Mouse (Mus musculus) thymus, postnatal 14 days (tissue): ENCODE data around the gene Vdr.

Source experiments
- DNase-seq: peaks from one replicate; pipeline ENCODE4 v3.0.0; 2021

Gene Vdr

DNA sequence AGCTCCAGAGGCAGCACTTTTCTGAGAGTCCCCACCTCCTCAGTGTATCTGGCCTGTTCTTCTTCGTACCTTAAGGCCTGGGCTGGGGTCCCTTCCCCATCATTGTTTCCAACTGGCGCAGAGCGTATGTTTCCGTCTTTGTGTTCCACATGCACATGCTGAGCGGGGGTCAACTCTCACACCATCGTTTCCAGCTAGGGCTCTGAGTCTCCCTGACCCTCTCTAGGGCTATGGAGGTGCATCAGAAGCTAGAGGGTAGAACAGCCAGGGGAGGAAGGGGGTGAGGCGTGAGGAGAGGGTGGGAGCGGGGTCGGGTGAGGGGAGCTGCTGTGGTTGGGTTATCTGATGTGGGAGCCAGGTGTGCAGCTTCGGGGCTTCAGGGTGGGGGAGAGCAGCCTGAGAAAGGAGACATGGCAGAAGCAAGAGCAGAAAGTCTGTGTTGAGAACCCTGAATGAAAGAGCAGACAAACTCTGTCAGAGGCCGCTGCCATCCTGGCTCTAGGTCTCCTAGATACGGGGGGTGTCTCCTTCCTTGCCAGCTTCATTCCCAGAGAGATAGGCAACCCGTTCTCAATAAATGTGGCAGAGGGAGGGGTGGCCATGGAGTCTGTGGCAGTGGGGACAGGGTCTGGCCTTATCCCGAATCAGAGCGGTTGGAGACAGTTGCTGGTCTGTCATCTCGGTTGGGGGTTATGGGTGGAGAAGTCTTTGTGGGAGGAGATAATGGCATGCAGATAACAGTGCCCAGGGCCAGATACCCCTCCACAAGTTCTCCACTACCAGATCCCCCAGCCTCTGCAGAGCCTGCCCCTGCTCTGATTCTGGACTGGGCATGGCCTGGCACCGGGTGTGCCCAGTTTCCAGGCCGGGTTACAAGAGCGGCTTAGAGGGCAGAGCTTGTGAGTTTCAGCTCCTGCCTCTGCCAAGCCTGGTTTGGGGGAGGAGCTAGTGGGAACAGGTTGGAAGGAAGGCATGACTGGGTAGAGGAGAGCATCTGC is 66.1 kb downstream of the Vdr start, which contains the start of gene Hdac7:
TSS of gene Hdac7 (minus strand) at position 466 of the 998 bp plus-strand sequence.
- DNase-seq: peak; percentile 93

DNA sequence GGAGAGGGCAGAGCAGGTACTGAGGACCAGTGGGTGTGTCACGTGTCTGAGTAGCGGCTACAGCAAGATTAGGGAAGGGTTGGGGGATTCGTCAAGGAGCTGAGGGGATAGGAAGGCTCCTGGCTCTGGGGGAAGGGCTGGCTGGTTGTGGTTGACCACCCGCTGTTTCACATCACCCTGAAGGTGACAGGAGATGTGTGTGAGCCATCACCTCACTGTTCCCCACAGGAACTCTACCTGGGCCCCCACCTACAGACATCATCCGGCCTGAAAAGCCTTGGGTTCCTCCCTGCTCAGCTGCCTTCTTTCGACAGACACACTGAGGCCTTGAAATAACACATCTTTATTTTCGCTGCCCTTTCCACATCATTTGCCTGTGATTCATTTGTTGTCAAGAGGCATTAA is 67.2 kb downstream of the Vdr start:
- DNase-seq: peak; percentile 73

DNA sequence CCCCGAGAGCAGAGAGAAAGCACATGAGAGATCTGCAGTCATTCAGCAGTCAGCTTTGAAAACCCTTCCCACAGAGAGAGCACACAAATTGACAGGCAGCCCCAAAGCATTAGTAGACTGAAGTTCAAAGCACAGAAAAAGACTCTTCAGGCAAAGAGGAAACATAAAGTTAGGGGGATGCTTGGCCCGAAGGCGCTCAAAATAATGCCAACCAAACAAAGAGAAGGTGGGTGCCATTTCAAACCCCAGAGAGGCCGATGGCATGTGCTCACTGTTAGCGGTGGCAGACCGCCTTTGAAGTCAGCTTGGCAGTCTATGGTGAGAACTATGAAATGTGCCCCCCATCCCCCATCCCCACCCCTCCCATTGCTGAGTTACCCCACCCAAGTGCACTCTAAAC is 68.4 kb downstream of the Vdr start:
- peak; percentile 79 for DNase-seq

DNA sequence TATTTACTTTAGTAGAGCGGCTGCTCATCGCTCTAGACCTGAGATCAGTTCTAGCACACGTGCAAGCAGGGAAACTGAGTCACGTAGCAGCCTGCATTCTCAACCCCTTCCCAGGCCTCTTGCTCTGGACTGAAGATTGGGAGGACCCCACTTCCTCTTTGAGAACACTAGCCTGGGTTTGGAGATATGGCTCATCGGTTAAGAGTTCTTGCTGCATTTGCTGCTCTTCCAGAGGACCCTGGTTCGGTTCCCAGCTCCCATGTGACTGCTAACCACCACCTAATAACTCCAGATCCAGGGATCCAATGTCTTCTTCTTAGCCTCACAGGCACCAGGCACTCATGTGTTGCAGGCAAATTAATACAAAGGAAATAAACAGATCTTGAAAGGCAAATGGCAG is 69.0 kb downstream of the Vdr start:
- no peak for DNase-seq

DNA sequence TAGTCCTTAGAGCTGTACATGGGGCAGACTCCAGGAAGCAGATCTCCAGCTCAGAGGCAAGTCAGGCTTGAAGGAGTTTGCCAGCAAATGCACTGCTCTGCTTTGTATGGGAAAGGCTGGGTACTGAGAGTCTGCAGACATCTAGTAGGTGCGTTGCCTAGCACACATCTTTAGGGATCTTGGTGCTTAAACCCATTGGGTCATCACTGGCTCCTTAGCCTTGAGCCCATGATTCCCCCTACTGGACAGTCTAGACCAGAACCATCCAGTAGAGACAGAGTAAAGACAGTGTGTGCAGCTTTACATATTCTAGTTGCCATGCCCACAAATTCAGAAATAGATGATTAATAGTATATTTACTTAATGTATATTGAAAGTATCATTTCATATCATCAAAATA is 69.6 kb downstream of the Vdr start:
- DNase-seq: no peak

DNA sequence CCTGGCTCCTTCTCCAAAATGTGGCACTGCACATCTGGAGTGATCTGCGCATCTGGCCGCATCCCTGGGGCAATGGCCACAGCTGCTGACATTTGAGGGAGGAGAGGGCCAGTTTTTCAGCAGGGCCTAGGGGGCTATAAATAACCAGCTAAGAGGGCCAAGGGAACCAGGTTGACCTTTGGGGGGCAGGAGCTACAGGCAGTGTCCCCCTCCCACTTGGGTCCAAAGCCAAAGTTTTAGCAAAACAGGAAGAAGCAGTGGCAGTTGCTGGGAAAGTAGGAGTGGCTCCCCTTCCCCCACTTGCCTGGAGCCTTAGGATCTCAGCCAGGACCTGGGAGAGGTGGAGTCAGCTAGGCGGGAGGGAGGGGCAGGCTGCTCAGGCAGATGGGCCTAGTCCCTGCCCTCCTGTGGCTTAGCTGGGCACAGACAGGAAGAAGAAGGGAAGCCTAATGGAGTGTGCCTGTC is 70.4 kb downstream of the Vdr start:
- DNase-seq: no peak

DNA sequence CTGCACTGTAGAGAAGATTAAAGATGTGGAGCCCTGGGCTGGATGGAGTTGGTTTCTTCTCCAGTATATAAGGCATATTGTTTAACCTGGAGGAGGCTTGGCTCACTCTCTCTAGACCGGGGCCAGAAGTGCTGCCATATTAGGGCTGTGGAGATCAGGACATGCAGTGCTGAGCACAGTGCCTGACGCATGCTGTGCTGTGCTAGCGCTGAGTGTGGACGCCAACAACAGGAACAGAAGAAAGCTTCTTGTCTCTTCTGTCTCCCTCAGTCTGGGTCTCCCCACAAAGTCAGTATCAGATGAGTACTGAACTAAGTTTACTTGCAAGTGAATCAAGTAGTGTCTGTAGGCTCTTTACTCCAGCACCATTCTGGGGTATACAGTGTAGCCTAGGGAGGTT is 71.0 kb downstream of the Vdr start:
- DNase-seq: peak; percentile 47

- no peak for DNase-seq
Measured at GRCm38 (mm10) chr15:97839012-97839411, 71.4 kb downstream of the Vdr start.

DNA sequence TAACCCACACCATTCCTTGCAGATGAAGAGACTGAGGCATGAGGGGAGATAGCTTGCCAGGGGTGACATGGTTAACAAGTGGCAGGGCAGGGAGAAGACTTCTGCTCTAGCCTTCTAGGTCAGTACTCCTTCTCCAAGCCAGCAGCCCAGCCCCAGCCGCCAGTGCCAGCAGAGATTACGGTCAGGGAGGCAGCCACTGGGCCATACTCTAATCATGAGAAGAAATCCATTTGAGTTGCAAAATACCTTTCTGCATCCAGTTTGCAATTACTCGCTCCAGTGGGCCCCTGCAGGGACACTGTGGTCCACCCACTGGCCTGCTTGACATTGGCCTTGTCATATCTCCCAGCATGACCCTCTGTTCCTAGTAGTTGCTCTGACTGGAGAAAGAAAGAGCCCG is 72.0 kb downstream of the Vdr start:
- no peak for DNase-seq

DNA sequence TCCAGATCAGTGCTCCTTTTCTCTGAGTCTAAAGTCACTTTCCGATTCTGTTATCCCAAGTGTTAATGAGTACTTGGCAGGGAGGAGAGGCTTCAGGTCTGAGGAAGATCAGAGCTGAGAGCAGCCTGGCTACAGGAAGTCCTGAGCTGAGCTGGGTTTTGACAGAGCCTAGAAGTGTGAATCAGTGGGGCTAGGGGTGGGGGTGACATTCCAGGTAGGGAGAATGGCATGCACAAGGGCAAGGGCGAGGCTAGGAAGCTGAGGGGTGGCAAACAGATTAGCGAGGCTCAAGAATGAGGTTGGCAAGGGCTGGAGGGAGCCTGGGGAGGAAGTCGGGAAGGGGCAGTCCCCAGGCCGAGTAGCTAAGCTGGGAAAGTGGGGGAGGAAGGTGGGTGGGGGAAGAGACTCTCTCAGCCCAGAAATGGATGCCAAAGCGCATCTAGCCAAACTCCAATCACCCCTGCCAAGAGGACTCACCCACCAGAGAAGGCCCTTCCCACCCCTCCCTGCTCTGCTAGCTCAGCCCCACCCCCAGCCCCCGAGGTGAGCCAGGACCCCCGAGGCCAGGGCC is 72.9 kb downstream of the Vdr start:
- peak; percentile 63 for DNase-seq

DNA sequence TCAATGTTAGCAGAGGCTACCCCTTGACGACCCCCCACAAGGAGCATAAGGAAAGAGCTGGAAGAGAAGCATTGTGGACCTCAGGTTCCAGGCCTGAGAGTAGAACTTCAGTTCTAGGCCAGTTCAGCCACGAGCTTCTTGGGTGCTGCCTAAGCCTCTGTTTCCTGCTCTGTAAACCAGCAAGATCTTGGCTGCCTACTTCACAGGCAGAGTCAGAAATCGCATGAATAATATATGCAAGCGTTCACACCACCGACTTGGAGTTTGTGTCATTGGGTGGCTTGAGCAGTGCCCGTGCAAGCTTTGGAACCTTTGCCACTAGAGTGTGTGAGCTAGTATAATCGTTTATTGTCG is 73.6 kb downstream of the Vdr start:
- DNase-seq: no peak

DNA sequence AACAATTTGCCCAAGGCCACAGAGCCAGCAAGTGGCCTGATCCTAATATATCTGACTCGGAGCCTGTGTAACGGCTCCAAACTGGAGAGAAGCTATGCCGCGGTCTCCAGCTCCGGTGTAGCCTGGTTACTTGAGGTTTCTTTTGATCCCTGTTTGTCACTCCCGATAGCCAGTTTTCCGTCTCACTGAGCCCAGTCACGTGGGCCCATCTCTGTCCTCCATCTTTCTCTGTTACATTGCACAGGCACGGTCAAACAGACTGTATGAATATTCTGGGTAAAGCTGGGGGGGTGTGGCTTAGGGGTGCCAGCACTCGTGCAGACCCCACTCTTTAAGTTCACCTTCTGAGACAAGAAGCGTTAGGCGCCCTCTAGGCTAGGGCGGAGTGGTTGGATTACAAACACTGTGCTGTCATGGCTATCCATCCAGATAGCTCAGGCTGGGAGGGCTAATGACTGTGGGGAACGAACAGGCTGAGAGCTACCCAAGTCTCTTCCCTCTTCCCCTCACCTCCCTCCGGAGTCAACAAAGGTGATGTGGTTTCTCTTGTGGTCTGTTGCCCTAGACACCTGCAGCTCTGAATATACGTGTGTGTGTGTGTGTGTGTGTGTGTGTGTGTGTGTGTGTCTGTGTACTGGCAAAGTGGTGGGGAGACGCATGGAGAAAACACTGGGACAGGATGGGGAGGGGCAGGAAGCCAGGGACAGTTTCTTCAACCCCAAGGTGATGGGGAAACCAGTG is 74.1 kb downstream of the Vdr start:
- peak; percentile 87 for DNase-seq

- no peak for DNase-seq
Measured at GRCm38 (mm10) chr15:97832764-97833479, 77.5 kb downstream of the Vdr start.

- peak; percentile 55 for DNase-seq
Measured at GRCm38 (mm10) chr15:97831987-97832640, 78.3 kb downstream of the Vdr start.

DNA sequence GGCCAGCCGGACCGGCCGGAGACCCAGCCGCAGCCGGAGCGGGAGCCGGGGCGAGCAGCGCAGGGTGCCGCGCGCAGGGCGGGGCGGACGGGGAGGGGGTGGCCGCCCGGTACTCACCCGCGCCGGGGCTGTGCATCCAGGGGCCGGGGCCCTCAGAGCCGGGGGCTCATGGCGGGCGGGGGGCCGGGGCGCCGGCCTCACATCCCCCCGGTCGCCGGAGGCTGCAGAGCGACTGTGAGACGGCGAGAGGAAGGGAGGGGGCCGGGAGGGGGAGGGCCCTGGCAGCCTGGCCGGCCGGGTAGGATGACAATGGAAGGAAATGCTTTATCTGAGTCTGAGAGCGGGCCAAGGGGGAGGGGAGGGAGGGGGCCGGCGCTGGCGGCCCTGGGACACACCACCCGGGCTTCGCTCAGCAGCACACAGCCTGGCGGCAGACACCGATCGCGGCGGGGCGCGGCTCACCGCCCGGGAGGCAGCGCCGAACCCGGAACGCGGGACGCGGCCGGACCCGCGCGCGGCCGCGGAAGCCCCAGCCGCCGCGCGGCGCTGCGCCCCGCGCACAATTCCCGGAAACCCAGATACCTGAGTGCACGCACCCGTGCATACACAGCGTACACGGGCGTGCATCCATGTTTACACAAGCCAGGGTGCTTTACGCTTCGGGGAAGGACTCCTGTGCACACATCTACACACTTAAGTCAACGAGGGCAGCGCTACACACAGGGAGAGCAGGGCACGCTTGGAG is 79.0 kb downstream of the Vdr start:
- peak; percentile 75 for DNase-seq

DNA sequence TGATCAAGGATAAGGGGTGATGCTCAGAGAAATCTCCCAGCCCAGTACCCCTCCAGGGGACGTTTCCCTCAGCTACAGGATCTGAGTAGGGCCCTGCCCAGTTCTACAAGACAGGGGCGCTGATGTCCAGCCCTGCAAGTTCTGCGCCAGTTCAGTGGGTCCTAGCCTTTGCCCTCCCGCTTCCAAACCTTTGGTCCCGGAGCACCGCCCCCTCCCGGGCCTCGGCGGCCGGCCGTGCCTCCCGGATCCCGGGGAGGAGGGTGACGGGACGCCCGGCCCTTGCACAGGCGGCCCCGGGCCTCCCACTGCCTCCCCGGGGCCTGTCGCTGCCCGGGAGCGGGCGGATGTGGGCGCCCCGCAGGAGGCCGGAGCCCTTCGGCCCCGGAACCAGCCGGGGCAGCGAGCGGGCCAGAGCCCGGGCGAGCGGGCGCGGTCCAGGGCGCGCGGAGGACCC is 79.6 kb downstream of the Vdr start:
- peak; percentile 61 for DNase-seq

DNA sequence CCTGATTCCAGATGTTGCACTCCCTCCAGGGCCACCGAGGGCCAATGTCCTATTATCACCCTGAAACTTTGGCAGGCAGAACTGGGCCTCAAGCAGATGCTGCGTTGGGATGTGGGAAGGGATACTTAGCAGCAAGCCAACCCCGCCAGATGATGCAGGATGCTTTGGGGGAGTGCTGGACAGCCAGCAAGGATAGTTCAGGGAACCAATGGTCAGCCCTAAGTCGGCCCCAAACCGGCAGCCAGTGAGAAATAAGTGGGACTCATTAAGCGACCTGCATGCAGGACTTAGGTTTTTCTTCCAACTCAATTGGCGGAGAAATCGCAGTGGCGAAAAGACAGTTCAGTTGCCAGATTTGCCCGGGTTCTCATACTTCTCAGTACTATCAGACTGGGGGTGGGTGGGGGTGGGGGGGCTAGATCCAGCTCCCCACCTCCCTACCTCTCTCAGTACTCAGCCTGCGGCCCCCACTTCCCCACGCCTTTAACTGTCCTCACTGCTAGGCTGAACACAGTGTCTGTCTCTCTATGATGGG is 80.1 kb downstream of the Vdr start:
- no peak for DNase-seq

DNA sequence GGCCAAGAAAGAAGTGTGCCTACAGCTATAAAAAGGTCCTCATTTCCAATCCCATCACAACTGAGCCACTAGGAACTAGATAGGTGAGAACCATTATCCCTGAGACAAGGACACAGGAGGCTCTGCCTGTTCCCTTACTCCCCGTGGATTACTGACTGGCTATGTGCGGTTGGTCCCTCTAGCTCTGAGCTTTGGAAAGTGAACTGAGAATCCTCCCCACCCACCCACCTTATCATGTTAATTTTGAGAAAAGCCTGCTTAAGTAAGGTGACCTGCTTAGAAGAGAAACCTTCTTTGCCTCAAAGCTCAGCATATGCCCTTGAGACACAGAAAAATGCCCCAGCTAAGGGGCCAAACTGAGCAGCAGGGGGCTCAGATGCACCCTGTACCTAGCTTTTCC is 81.0 kb downstream of the Vdr start:
- DNase-seq: no peak

DNA sequence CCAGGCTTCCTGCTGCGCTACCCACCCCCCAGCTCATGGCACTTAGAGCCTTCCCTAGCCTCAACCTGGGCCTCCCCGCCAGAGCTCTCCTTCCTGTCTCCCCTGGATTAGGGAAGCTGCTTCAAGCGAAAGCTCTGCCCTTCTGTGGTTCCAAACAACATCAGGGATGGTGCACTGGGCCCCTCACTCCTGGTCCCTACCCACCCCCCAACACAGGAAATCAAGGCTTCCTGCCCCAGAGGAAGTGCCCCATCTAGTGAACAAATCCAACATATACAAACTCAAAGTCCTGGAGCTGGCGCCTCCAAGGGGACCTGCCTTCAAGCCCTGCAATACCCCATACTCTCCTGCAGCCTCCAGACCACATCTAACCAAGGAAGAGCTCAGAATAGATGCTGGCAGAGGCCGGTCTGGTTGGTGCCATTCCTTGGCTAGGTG is 81.5 kb downstream of the Vdr start:
- peak; percentile 74 for DNase-seq

GRCm38 (mm10) chr15:97828221-97828842 is 82.1 kb downstream of the Vdr start:
- no peak for DNase-seq

DNA sequence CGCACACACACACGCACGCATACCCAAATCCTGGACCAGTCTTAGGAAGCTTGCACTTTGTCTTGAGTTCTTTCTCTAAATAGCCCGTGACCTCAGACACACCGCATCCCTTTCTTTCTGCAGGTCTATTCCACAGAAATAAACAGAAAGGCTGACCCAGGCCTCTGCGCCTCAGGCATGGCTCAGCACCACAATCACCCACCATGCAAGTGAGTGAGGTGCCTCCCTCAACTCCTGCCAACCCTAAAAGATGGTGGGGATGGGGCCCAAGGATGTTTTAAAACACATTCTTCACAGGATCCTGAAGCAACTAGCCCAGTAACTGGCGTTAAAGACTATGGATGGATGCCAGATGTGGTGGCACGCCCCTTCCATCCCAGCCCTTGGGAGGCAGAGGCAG is 83.0 kb downstream of the Vdr start:
- DNase-seq: no peak
